Mouse (Mus musculus) heart, adult 2 months (tissue): Measurements from ENCODE around the gene Cntn3.

Experiments used
- CTCF ChIP-seq: fragments of 200-600 bp; IDR thresholded peaks from 2 replicates; pipeline ENCODE4 v1.8.1; 2022; ENCODE audit warnings: antibody characterized with exemption, mild to moderate bottlenecking, moderate library complexity
- EP300 ChIP-seq: fragments of 200-500 bp; IDR thresholded peaks from 2 replicates; pipeline ENCODE4 v1.6.1; 2011; ENCODE audit warnings: low read depth, low read length, control low read depth; ENCODE audit not compliant: insufficient read depth
- POLR2A ChIP-seq: fragments of 200-500 bp; IDR thresholded peaks from 2 replicates; pipeline ENCODE4 v1.6.1; 2011; ENCODE audit warnings: mild to moderate bottlenecking, low read depth, low read length, control low read depth; ENCODE audit not compliant: insufficient read depth

DNA sequence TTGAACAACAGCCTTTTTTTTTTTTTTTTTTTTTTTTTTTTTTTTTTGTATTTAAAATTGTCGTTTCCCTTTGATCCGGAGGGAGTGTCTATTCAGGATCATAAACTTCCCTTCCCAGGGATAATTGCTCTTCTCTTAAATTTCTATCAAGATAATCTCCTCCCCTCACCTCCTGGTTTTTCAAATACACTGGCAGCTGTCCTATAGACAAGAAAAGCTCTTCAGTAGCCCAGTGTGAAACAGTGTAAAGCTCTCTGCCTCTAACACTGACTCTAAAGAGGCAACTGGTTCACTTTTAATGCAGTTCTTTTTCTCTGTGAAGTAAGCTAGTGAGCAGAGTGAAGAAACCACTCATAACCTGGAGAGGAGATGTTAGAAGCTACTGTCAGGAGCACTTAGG is 290.0 kb downstream of the Cntn3 start:
- no peak for TF ChIP-seq CTCF
- TF ChIP-seq EP300: no peak
- no peak for TF ChIP-seq POLR2A
